Mouse (Mus musculus): ENCODE data around the gene Aagab. TPM values are rescaled to one million over a fixed set of nuclear protein-coding genes. Genes with fewer than 3 reads are reported as not detected.
A peak's percentile ranks its signal among the peaks of the same experiment; 100 is the strongest.

Aagab gene
- polyA plus RNA-seq, 1 experiment from 2014 or later = 30.1 TPM

GRCm38 (mm10) chr9:63673494-63673805 is 71.0 kb downstream of the Aagab start:
- H3K27ac ChIP-seq = peak overlapping the region; percentile 18; the same call in 1 of the 2 replicates
- H3K9me3 ChIP-seq = no peaks in the 10 kb centered on the region
- H3K9ac ChIP-seq (replicated peaks) = no peak overlapping the region
- no peaks in the 10 kb centered on the region for H3K27me3 ChIP-seq
- no peak overlapping the region for H3K4me3 ChIP-seq (replicated peaks)
- no peak overlapping the region for H3K4me2 ChIP-seq
- peaks cover 20% of the 10 kb centered on the region; the same call in 1 of the 2 replicates for H3K36me3 ChIP-seq
- ATAC-seq (ENCODE audit: insufficient number of reproducible peaks, insufficient read depth, low FRiP score, low TSS enrichment, low read depth) = no peak
- WGBS = 77% methylated on average over 3 of the region's 3 CpGs
- H3K4me1 ChIP-seq (replicated peaks) = peaks cover 40% of the 10 kb centered on the region

- Histone ChIP-seq H3K36me3 (peaks cover 20% of the 10 kb centered on the region; the same call in 1 of the 2 replicates), H3K9me3 (no peaks in the 10 kb centered on the region), H3K4me3 (replicated peaks) (no peak overlapping the region), H3K4me1 (replicated peaks) (peaks cover 28% of the 10 kb centered on the region), H3K27ac (no peak overlapping the region), H3K27me3 (no peaks in the 10 kb centered on the region), H3K4me2 (no peak overlapping the region), H3K9ac (replicated peaks) (no peak overlapping the region)
- WGBS = 94% methylated on average over 10 of the region's 10 CpGs
- no peak for ATAC-seq (ENCODE audit: insufficient number of reproducible peaks, insufficient read depth, low FRiP score, low TSS enrichment, low read depth)
Observed at GRCm38 (mm10) chr9:63674613-63675012, 72.2 kb downstream of the Aagab start.

GRCm38 (mm10) chr9:63677621-63678020 is 75.2 kb downstream of the Aagab start:
- H3K27me3 ChIP-seq = no peaks in the 10 kb centered on the region
- no peak overlapping the region for H3K27ac ChIP-seq
- peaks cover 23% of the 10 kb centered on the region for H3K4me1 ChIP-seq (replicated peaks)
- H3K4me3 ChIP-seq (replicated peaks) = no peak overlapping the region
- no peak overlapping the region for H3K9ac ChIP-seq (replicated peaks)
- no peaks in the 10 kb centered on the region for H3K9me3 ChIP-seq
- H3K4me2 ChIP-seq = no peak overlapping the region
- ATAC-seq (ENCODE audit: insufficient number of reproducible peaks, insufficient read depth, low FRiP score, low TSS enrichment, low read depth) = no peak
- H3K36me3 ChIP-seq = peaks cover 8% of the 10 kb centered on the region; the same call in 1 of the 2 replicates
- WGBS = 72% methylated on average over 3 of the region's 3 CpGs

- Histone ChIP-seq H3K4me1 (replicated peaks) (peaks cover 18% of the 10 kb centered on the region), H3K9ac (replicated peaks) (no peak overlapping the region), H3K9me3 (no peaks in the 10 kb centered on the region), H3K27ac (no peak overlapping the region; the same call in 1 of the 2 replicates), H3K4me3 (replicated peaks) (no peak overlapping the region), H3K4me2 (no peak overlapping the region), H3K27me3 (no peaks in the 10 kb centered on the region), H3K36me3 (peaks cover 8% of the 10 kb centered on the region; the same call in 1 of the 2 replicates)
- WGBS = 95% methylated on average over 1 of the region's 1 CpGs
- ATAC-seq (ENCODE audit: insufficient number of reproducible peaks, insufficient read depth, low FRiP score, low TSS enrichment, low read depth) = no peak
Observed at GRCm38 (mm10) chr9:63678076-63678475, 75.6 kb downstream of the Aagab start.

GRCm38 (mm10) chr9:63682301-63682700 is 79.8 kb downstream of the Aagab start:
- 0 out of 2 replicates have a peak, but pooled peaks cover 3% of the 10 kb centered on the region for H3K9me3 ChIP-seq
- ATAC-seq (ENCODE audit: insufficient number of reproducible peaks, insufficient read depth, low FRiP score, low TSS enrichment, low read depth) = no peak
- 85% methylated on average over 9 of the region's 9 CpGs for WGBS
- peaks cover 4% of the 10 kb centered on the region; the same call in 1 of the 2 replicates for H3K36me3 ChIP-seq
- H3K4me3 ChIP-seq (replicated peaks) = no peak overlapping the region
- no peaks in the 10 kb centered on the region for H3K27me3 ChIP-seq
- no peak overlapping the region for H3K4me2 ChIP-seq
- H3K9ac ChIP-seq (replicated peaks) = no peak overlapping the region
- no peak overlapping the region for H3K27ac ChIP-seq
- peaks cover 8% of the 10 kb centered on the region; the same call in 1 of the 2 replicates for H3K4me1 ChIP-seq (replicated peaks)

- Histone ChIP-seq H3K4me1 (replicated peaks) (peaks cover 7% of the 10 kb centered on the region; the same call in 1 of the 2 replicates), H3K9ac (replicated peaks) (no peak overlapping the region), H3K36me3 (peaks cover 4% of the 10 kb centered on the region; the same call in 1 of the 2 replicates), H3K9me3 (0 out of 2 replicates have a peak, but pooled peaks cover 3% of the 10 kb centered on the region), H3K27me3 (no peaks in the 10 kb centered on the region), H3K4me3 (replicated peaks) (no peak overlapping the region), H3K4me2 (no peak overlapping the region), H3K27ac (no peak overlapping the region)
- WGBS = 82% methylated on average over 2 of the region's 2 CpGs
- ATAC-seq (ENCODE audit: insufficient number of reproducible peaks, insufficient read depth, low FRiP score, low TSS enrichment, low read depth) = no peak
Observed at GRCm38 (mm10) chr9:63682943-63683342, 80.5 kb downstream of the Aagab start.

- H3K9me3 ChIP-seq = 0 out of 2 replicates have a peak, but pooled peaks cover 3% of the 10 kb centered on the region
- H3K4me2 ChIP-seq = no peak overlapping the region
- no peak overlapping the region for H3K9ac ChIP-seq (replicated peaks)
- H3K4me1 ChIP-seq (replicated peaks) = peaks cover 6% of the 10 kb centered on the region; the same call in 1 of the 2 replicates
- no peak overlapping the region for H3K4me3 ChIP-seq (replicated peaks)
- no peaks in the 10 kb centered on the region for H3K27me3 ChIP-seq
- H3K27ac ChIP-seq = no peak overlapping the region
- H3K36me3 ChIP-seq = peaks cover 4% of the 10 kb centered on the region; the same call in 1 of the 2 replicates
- ATAC-seq (ENCODE audit: insufficient number of reproducible peaks, insufficient read depth, low FRiP score, low TSS enrichment, low read depth) = no peak
- WGBS = 98% methylated on average over 6 of the region's 6 CpGs
Observed at GRCm38 (mm10) chr9:63684277-63684676, 81.8 kb downstream of the Aagab start.

GRCm38 (mm10) chr9:63685352-63685751 is 82.9 kb downstream of the Aagab start:
- no peak for ATAC-seq (ENCODE audit: insufficient number of reproducible peaks, insufficient read depth, low FRiP score, low TSS enrichment, low read depth)
- H3K27me3 ChIP-seq = no peaks in the 10 kb centered on the region
- 91% methylated on average over 5 of the region's 5 CpGs for WGBS
- 0 out of 2 replicates have a peak, but pooled peaks cover 3% of the 10 kb centered on the region for H3K9me3 ChIP-seq
- peaks cover 6% of the 10 kb centered on the region; the same call in 1 of the 2 replicates for H3K4me1 ChIP-seq (replicated peaks)
- no peak overlapping the region for H3K27ac ChIP-seq
- no peak overlapping the region for H3K4me2 ChIP-seq
- peaks cover 10% of the 10 kb centered on the region for H3K36me3 ChIP-seq
- H3K9ac ChIP-seq (replicated peaks) = no peak overlapping the region
- H3K4me3 ChIP-seq (replicated peaks) = no peak overlapping the region

GRCm38 (mm10) chr9:63687413-63688015 is 85.1 kb downstream of the Aagab start:
- 80% methylated on average over 7 of the region's 7 CpGs for WGBS
- H3K9ac ChIP-seq (replicated peaks) = no peak overlapping the region
- H3K9me3 ChIP-seq = 0 out of 2 replicates have a peak, but pooled peaks cover 3% of the 10 kb centered on the region
- no peak for ATAC-seq (ENCODE audit: insufficient number of reproducible peaks, insufficient read depth, low FRiP score, low TSS enrichment, low read depth)
- no peak overlapping the region for H3K4me2 ChIP-seq
- H3K27ac ChIP-seq = no peak overlapping the region
- H3K36me3 ChIP-seq = peaks cover 14% of the 10 kb centered on the region
- H3K4me3 ChIP-seq (replicated peaks) = no peak overlapping the region
- no peaks in the 10 kb centered on the region for H3K27me3 ChIP-seq
- peaks cover 8% of the 10 kb centered on the region; the same call in 1 of the 2 replicates for H3K4me1 ChIP-seq (replicated peaks)

GRCm38 (mm10) chr9:63690511-63690910 is 88.1 kb downstream of the Aagab start:
- Histone ChIP-seq H3K9ac (replicated peaks) (no peak overlapping the region), H3K4me2 (no peak overlapping the region), H3K27me3 (no peaks in the 10 kb centered on the region), H3K27ac (no peak overlapping the region), H3K4me1 (replicated peaks) (peaks cover 9% of the 10 kb centered on the region; the same call in 1 of the 2 replicates), H3K36me3 (peaks cover 14% of the 10 kb centered on the region), H3K9me3 (0 out of 2 replicates have a peak, but pooled peaks cover 3% of the 10 kb centered on the region), H3K4me3 (replicated peaks) (no peak overlapping the region)
- 100% methylated on average over 1 of the region's 1 CpGs for WGBS
- ATAC-seq (ENCODE audit: insufficient number of reproducible peaks, insufficient read depth, low FRiP score, low TSS enrichment, low read depth) = no peak

GRCm38 (mm10) chr9:63691960-63692359 is 89.5 kb downstream of the Aagab start:
- WGBS = 64% methylated on average over 2 of the region's 2 CpGs
- no peaks in the 10 kb centered on the region for H3K9me3 ChIP-seq
- no peak for ATAC-seq (ENCODE audit: insufficient number of reproducible peaks, insufficient read depth, low FRiP score, low TSS enrichment, low read depth)
- no peak overlapping the region for H3K4me3 ChIP-seq (replicated peaks)
- H3K4me2 ChIP-seq = no peak overlapping the region
- peaks cover 14% of the 10 kb centered on the region for H3K36me3 ChIP-seq
- no peaks in the 10 kb centered on the region for H3K27me3 ChIP-seq
- no peak overlapping the region for H3K27ac ChIP-seq
- H3K4me1 ChIP-seq (replicated peaks) = peaks cover 20% of the 10 kb centered on the region
- no peak overlapping the region for H3K9ac ChIP-seq (replicated peaks)
